In the genomic region with DNA sequence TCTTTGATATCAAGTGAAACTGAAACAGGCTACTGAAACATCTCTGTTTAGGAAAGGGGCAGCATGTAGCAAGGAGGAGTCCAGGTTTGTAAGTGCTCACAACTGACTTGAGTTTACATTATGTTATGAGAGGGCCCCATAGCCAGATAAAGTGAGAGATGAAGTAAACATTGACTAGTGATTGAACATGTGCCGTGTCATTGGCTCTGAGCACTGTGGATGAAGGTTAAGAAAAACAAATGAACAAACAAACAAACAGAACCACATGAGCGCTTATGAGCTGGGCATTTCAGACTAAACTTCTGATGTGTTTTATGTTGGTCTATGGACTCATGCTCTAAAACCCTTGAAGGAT, we compare ENCODE assay signal across 24 mouse cellular contexts.
"Had no signal": no experiment of that assay in that cellular context is flagged by ENCODE, and none has a peak within 500 bp of the region (broad histone marks: within the 10 kb centered on the region; RNA-seq: fewer than 3 reads in every experiment).

No protein-coding gene starts in this region.

- H3K36me3 ChIP-seq: heart, embryonic 10.5 days; heart, embryonic 12.5 days; hindbrain, embryonic 10.5 days; hindbrain, embryonic 12.5 days; hindbrain, embryonic 15.5 days; kidney, embryonic 15.5 days; limb, embryonic 13.5 days had no signal

- H3K27me3 ChIP-seq: heart, embryonic 12.5 days; hindbrain, embryonic 12.5 days; hindbrain, embryonic 15.5 days; kidney, embryonic 15.5 days; limb, embryonic 13.5 days had no signal

- H3K27ac ChIP-seq: gastrocnemius, adult 2 months; hindbrain, embryonic 10.5 days; hindbrain, embryonic 12.5 days; hindbrain, embryonic 15.5 days; hindbrain, postnatal 0 days; limb, embryonic 13.5 days had no signal

- H3K9ac ChIP-seq: heart, embryonic 12.5 days; hindbrain, embryonic 12.5 days; hindbrain, embryonic 15.5 days; kidney, embryonic 15.5 days; limb, embryonic 13.5 days had no signal

- H3K9me3 ChIP-seq: heart, embryonic 10.5 days; heart, embryonic 12.5 days; hindbrain, embryonic 10.5 days; hindbrain, embryonic 12.5 days; hindbrain, embryonic 15.5 days; kidney, embryonic 15.5 days; limb, embryonic 13.5 days had no signal

- H3K4me1 ChIP-seq: hindbrain, embryonic 15.5 days had no signal

- ATAC-seq: forebrain, embryonic 16.5 days; hindbrain, postnatal 0 days; intestine, embryonic 16.5 days had no signal

- DNase-seq: gastrocnemius, adult 2 months; gastrocnemius, postnatal 10 days; gastrocnemius, postnatal 25 days; heart, adult 18-20 months; heart, postnatal 10 days; heart, postnatal 4 days; kidney, adult 11 months; kidney, adult 2 months; kidney, adult 9 months; kidney, postnatal 14 days; kidney, postnatal 36 days; layer of hippocampus, adult 9-11 months; layer of hippocampus, postnatal 36 days; left cerebral cortex, postnatal 4 days had no signal

- H3K4me3 ChIP-seq: gastrocnemius, adult 2 months; heart, embryonic 10.5 days; heart, embryonic 12.5 days; hindbrain, embryonic 10.5 days; hindbrain, embryonic 12.5 days; hindbrain, embryonic 15.5 days; kidney, embryonic 15.5 days; limb, embryonic 13.5 days had no signal

- H3K4me2 ChIP-seq: heart, embryonic 12.5 days; hindbrain, embryonic 12.5 days; hindbrain, embryonic 15.5 days; kidney, embryonic 15.5 days; limb, embryonic 13.5 days had no signal
